Mouse (Mus musculus) bone marrow macrophage, adult 2 months (primary cell): ENCODE measurements around the gene Gpr182. TPM values are rescaled to one million over a fixed set of nuclear protein-coding genes. Genes with fewer than 3 reads are reported as not detected.
"Not testable (repeated sequence)": the region's sequence is repeated elsewhere in the genome, so short reads cannot be mapped to it uniquely, and the experiment has no call there.

Source experiments
- H3K27ac ChIP-seq: 2 replicates; pipeline ENCODE4 v1.5.1; 2012; ENCODE audit warnings: low read depth, low read length; ENCODE audit not compliant: insufficient read depth
- H3K4me1 ChIP-seq: 2 replicates; pipeline ENCODE4 v1.6.1; 2012; ENCODE audit warnings: low read length; ENCODE audit not compliant: control insufficient read depth, insufficient read depth
- H3K4me3 ChIP-seq: 2 replicates; pipeline ENCODE4 v1.5.1; 2012; ENCODE audit warnings: mild to moderate bottlenecking, low read length, moderate library complexity; ENCODE audit not compliant: insufficient read depth
- CTCF ChIP-seq: IDR thresholded peaks from 2 replicates; pipeline ENCODE4 v1.5.1; 2012; ENCODE audit warnings: low read depth, mild to moderate bottlenecking, low read length, moderate library complexity
- POLR2A ChIP-seq: IDR thresholded peaks from 2 replicates; pipeline ENCODE4 v1.6.1; 2012; ENCODE audit warnings: mild to moderate bottlenecking, low read depth, low read length, borderline replicate concordance
- polyA plus RNA-seq: library from polyadenylated mRNA; stranded (reverse); fragments of >200 nt; gene quantifications from 2 replicates; pipeline ENCODE4 v1.2.4, GENCODE M21; 2012; ENCODE audit not compliant: missing spikeins, insufficient read depth, insufficient read length

The Gpr182 gene
- polyA plus RNA-seq = not detected in 2 replicates

GRCm38 (mm10) chr10:127751548-127751947, at the start of gene Gpr182:
Gpr182 (minus strand) TSS chr10:127751732.
- Histone ChIP-seq H3K4me1 (no peaks in the 10 kb centered on the region), H3K4me3 (no peak within 1 kb of the TSS), H3K27ac (no peak within 1 kb of the TSS)
- TF ChIP-seq POLR2A = no peak
- no peak for TF ChIP-seq CTCF

GRCm38 (mm10) chr10:127800891-127801290, 49.4 kb upstream of the Gpr182 start, which contains the start of gene Rdh16:
Rdh16 (plus strand) TSS chr10:127801152.
- Histone ChIP-seq H3K4me1 (no peaks in the 10 kb centered on the region), H3K27ac (no peak within 1 kb of the TSS), H3K4me3 (no peak within 1 kb of the TSS)
- TF ChIP-seq CTCF (no peak), POLR2A (no peak)

GRCm38 (mm10) chr10:127799295-127799694, 47.8 kb upstream of the Gpr182 start:
- Histone ChIP-seq H3K27ac (no peak overlapping the region), H3K4me3 (no peak overlapping the region), H3K4me1 (no peaks in the 10 kb centered on the region)
- no peak for TF ChIP-seq CTCF

GRCm38 (mm10) chr10:127785411-127785810, 33.9 kb upstream of the Gpr182 start:
- H3K27ac ChIP-seq, H3K4me1 ChIP-seq, H3K4me3 ChIP-seq: not testable (repeated sequence)

- not testable (repeated sequence) for H3K4me1 ChIP-seq, H3K4me3 ChIP-seq, H3K27ac ChIP-seq
Observed at GRCm38 (mm10) chr10:127782321-127782720, 30.8 kb upstream of the Gpr182 start.

GRCm38 (mm10) chr10:127776011-127776410, 24.5 kb upstream of the Gpr182 start, which contains the start of gene Rdh9:
Rdh9 (plus strand) TSS chr10:127776386.
- Histone ChIP-seq H3K4me3 (no peak within 1 kb of the TSS), H3K27ac (no peak within 1 kb of the TSS), H3K4me1 (no peaks in the 10 kb centered on the region)
- TF ChIP-seq POLR2A = no peak
- no peak for TF ChIP-seq CTCF

- TF ChIP-seq POLR2A = no peak
- TF ChIP-seq CTCF = no peak
- Histone ChIP-seq H3K27ac (no peak overlapping the region), H3K4me1 (no peaks in the 10 kb centered on the region), H3K4me3 (no peak overlapping the region)
Observed at GRCm38 (mm10) chr10:127766564-127766963, 15.0 kb upstream of the Gpr182 start.

GRCm38 (mm10) chr10:127763914-127764680, 12.6 kb upstream of the Gpr182 start:
- Histone ChIP-seq H3K4me1 (no peaks in the 10 kb centered on the region), H3K27ac (no peak overlapping the region)
- TF ChIP-seq POLR2A (no peak), CTCF (no peak)

GRCm38 (mm10) chr10:127762926-127763325, 11.4 kb upstream of the Gpr182 start:
- not testable (repeated sequence) for H3K4me1 ChIP-seq, H3K27ac ChIP-seq, H3K4me3 ChIP-seq

More at GRCm38 (mm10) chr10:127763914-127764680, 12.6 kb upstream of the Gpr182 start:
- no peak overlapping the region for H3K4me3 ChIP-seq

GRCm38 (mm10) chr10:127759181-127760110, 7.9 kb upstream of the Gpr182 start, which contains the start of the genes Rdh1 and Rdh16f1:
Rdh1 (plus strand) TSS chr10:127759721.
Rdh16f1 (plus strand) TSS chr10:127759787.
- no peak within 1 kb of the TSS for H3K27ac ChIP-seq
- TF ChIP-seq CTCF = no peak

More at GRCm38 (mm10) chr10:127759181-127760110, 7.9 kb upstream of the Gpr182 start, which contains the start of the genes Rdh1 and Rdh16f1:
- no peaks in the 10 kb centered on the region for H3K4me1 ChIP-seq
- H3K4me3 ChIP-seq = no peak within 1 kb of the TSS
